Mouse (Mus musculus) CH12.LX (cell line): ENCODE data around the gene Taf12. TPM values are rescaled to one million over a fixed set of nuclear protein-coding genes. Genes with fewer than 3 reads are reported as not detected.
A peak's percentile ranks its signal among the peaks of the same experiment; 100 is the strongest.

Source experiments
- DNase-seq: peaks from one replicate; pipeline ENCODE4 v3.0.0-alpha.2; 2013; ENCODE audit errors: extremely low read depth
- H3K27ac ChIP-seq: 2 replicates; pipeline ENCODE4 v1.5.1; 2012; ENCODE audit warnings: low read depth, mild to moderate bottlenecking, control low read depth, moderate library complexity; ENCODE audit not compliant: insufficient read depth
- H3K27me3 ChIP-seq: replicated peaks from 2 replicates; pipeline ENCODE3; 2012; ENCODE audit warnings: inconsistent platforms
- H3K36me3 ChIP-seq, 2 experiments: replicated peaks in 1 of 2; 2 replicates each; pipeline versions ENCODE3 to v1.6.1; 2012; ENCODE audit warnings: inconsistent platforms in 1 of 2, low read length in 1 of 2, mild to moderate bottlenecking in 1 of 2, mixed read lengths in 1 of 2, moderate library complexity in 1 of 2; ENCODE audit not compliant: control insufficient read depth in 1 of 2, insufficient read depth in 1 of 2
- H3K4me1 ChIP-seq, 2 experiments: 2 replicates each; pipeline ENCODE4 v1.6.1; 2012; ENCODE audit warnings: inconsistent platforms in 1 of 2, moderate library complexity in 1 of 2; ENCODE audit not compliant: insufficient read depth in 2 of 2, control insufficient read depth in 1 of 2
- H3K4me2 ChIP-seq: 2 replicates; pipeline ENCODE4 v1.6.1; 2012; ENCODE audit warnings: low read depth, mild to moderate bottlenecking, control low read depth; ENCODE audit not compliant: poor library complexity, insufficient read depth, severe bottlenecking
- H3K4me3 ChIP-seq, 3 experiments: fragments of 150-350 bp in 1 of 3; sonication (generic) in 1 of 3; replicated peaks in 1 of 3; 2 replicates each; pipeline versions ENCODE3 to v1.5.1; 2011 to 2012; ENCODE audit warnings: low read depth in 2 of 3, low read length in 2 of 3, mild to moderate bottlenecking in 2 of 3, moderate library complexity in 2 of 3, control low read depth in 1 of 3, improper control_type of control experiment in 1 of 3, inconsistent platforms in 1 of 3, mixed read lengths in 1 of 3; ENCODE audit not compliant: poor library complexity in 1 of 3
- H3K79me2 ChIP-seq: replicated peaks from 2 replicates; pipeline ENCODE4 v1.6.1; 2012; ENCODE audit warnings: mild to moderate bottlenecking, moderate library complexity; ENCODE audit not compliant: control insufficient read depth, poor library complexity, insufficient read depth, severe bottlenecking; ENCODE audit errors: extremely low read depth
- H3K9ac ChIP-seq: 2 replicates; pipeline ENCODE4 v1.6.1; 2012; ENCODE audit warnings: low read depth, mild to moderate bottlenecking, control low read depth, moderate library complexity; ENCODE audit not compliant: insufficient read depth
- H3K9me3 ChIP-seq: replicated peaks from 2 replicates; pipeline ENCODE3; 2012; ENCODE audit warnings: low read length, inconsistent platforms, mixed read lengths
- BHLHE40 ChIP-seq: IDR thresholded peaks from 2 replicates; pipeline ENCODE4 v1.6.1; 2011; ENCODE audit warnings: mild to moderate bottlenecking, low read depth, low read length, improper control_type of control experiment
- CHD1 ChIP-seq: IDR thresholded peaks from 2 replicates; pipeline ENCODE4 v1.6.1; 2012; ENCODE audit warnings: low read depth, low read length, improper control_type of control experiment, inconsistent platforms
- E2F4 ChIP-seq: IDR thresholded peaks from 2 replicates; pipeline ENCODE4 v1.6.1; 2011; ENCODE audit warnings: low read depth, low read length, improper control_type of control experiment; ENCODE audit not compliant: insufficient replicate concordance
- ELF1 ChIP-seq: IDR thresholded peaks from 2 replicates; pipeline ENCODE4 v1.6.1; 2014; ENCODE audit warnings: low read depth, mild to moderate bottlenecking, inconsistent platforms, low read length, improper control_type of control experiment
- EP300 ChIP-seq: IDR thresholded peaks from 2 replicates; pipeline ENCODE4 v1.6.1; 2011; ENCODE audit warnings: low read length, improper control_type of control experiment
- GABPA ChIP-seq: IDR thresholded peaks from 2 replicates; pipeline ENCODE4 v1.6.1; 2012; ENCODE audit warnings: low read depth, low read length, improper control_type of control experiment, inconsistent platforms; ENCODE audit not compliant: insufficient replicate concordance
- HCFC1 ChIP-seq: IDR thresholded peaks from 2 replicates; pipeline ENCODE4 v1.6.1; 2012; ENCODE audit warnings: low read depth, mild to moderate bottlenecking, inconsistent platforms, low read length, improper control_type of control experiment
- IRF4 ChIP-seq: IDR thresholded peaks from 2 replicates; pipeline ENCODE4 v1.6.1; 2014; ENCODE audit warnings: low read depth, mild to moderate bottlenecking, inconsistent platforms, low read length, improper control_type of control experiment
- JUN ChIP-seq: IDR thresholded peaks from 2 replicates; pipeline ENCODE4 v1.6.1; 2011; ENCODE audit warnings: low read depth, mild to moderate bottlenecking, low read length, improper control_type of control experiment, moderate library complexity; ENCODE audit not compliant: insufficient read depth
- JUND ChIP-seq: conservative IDR thresholded peaks from 2 replicates; pipeline ENCODE4 v1.6.1; 2011; ENCODE audit warnings: low read depth, low read length, improper control_type of control experiment
- KAT2A ChIP-seq: IDR thresholded peaks from 2 replicates; pipeline ENCODE4 v1.6.1; 2012; ENCODE audit warnings: low read length, improper control_type of control experiment, inconsistent platforms; ENCODE audit not compliant: insufficient replicate concordance
- MAFK ChIP-seq: IDR thresholded peaks from 2 replicates; pipeline ENCODE4 v1.6.1; 2011; ENCODE audit warnings: low read length, improper control_type of control experiment; ENCODE audit not compliant: insufficient replicate concordance
- MAX ChIP-seq: IDR thresholded peaks from 2 replicates; pipeline ENCODE4 v1.6.1; 2011; ENCODE audit warnings: low read length, improper control_type of control experiment
- MAZ ChIP-seq: IDR thresholded peaks from 2 replicates; pipeline ENCODE4 v1.6.1; 2012; ENCODE audit warnings: low read depth, mild to moderate bottlenecking, inconsistent platforms, low read length, improper control_type of control experiment, moderate library complexity
- MEF2A ChIP-seq: IDR thresholded peaks from 2 replicates; pipeline ENCODE4 v1.6.1; 2014; ENCODE audit warnings: low read depth, mild to moderate bottlenecking, inconsistent platforms, low read length, improper control_type of control experiment, borderline replicate concordance
- MYC ChIP-seq: IDR thresholded peaks from 2 replicates; pipeline ENCODE4 v1.6.1; 2011; ENCODE audit warnings: low read depth, mild to moderate bottlenecking, improper control_type of control experiment, low read length
- NELFE ChIP-seq: IDR thresholded peaks from 2 replicates; pipeline ENCODE4 v1.6.1; 2011; ENCODE audit warnings: low read depth, low read length, improper control_type of control experiment
- NRF1 ChIP-seq: IDR thresholded peaks from 2 replicates; pipeline ENCODE4 v1.6.1; 2014; ENCODE audit warnings: low read depth, mild to moderate bottlenecking, inconsistent platforms, low read length, improper control_type of control experiment, moderate library complexity
- POLR2AphosphoS2 ChIP-seq: IDR thresholded peaks from 2 replicates; pipeline ENCODE4 v1.6.1; 2011; ENCODE audit warnings: low read depth, low read length, improper control_type of control experiment
- RCOR1 ChIP-seq: conservative IDR thresholded peaks from 2 replicates; pipeline ENCODE4 v1.6.1; 2012; ENCODE audit warnings: low read depth, mild to moderate bottlenecking, inconsistent platforms, low read length, improper control_type of control experiment
- UBTF ChIP-seq: IDR thresholded peaks from 2 replicates; pipeline ENCODE4 v1.6.1; 2012; ENCODE audit warnings: low read depth, mild to moderate bottlenecking, inconsistent platforms, low read length, improper control_type of control experiment, moderate library complexity
- USF1 ChIP-seq: IDR thresholded peaks from 2 replicates; pipeline ENCODE4 v1.6.1; 2014; ENCODE audit warnings: low read depth, mild to moderate bottlenecking, inconsistent platforms, low read length, improper control_type of control experiment
- USF2 ChIP-seq: conservative IDR thresholded peaks from 2 replicates; pipeline ENCODE4 v1.6.1; 2011; ENCODE audit warnings: low read depth, low read length, improper control_type of control experiment
- ZC3H11A ChIP-seq: IDR thresholded peaks from 2 replicates; pipeline ENCODE4 v1.6.1; 2012; ENCODE audit warnings: low read depth, mild to moderate bottlenecking, inconsistent platforms, low read length, improper control_type of control experiment
- ZMIZ1 ChIP-seq: IDR thresholded peaks from 2 replicates; pipeline ENCODE4 v1.6.1; 2012; ENCODE audit warnings: low read depth, mild to moderate bottlenecking, inconsistent platforms, low read length, improper control_type of control experiment
- ZNF384 ChIP-seq: IDR thresholded peaks from 2 replicates; pipeline ENCODE4 v1.6.1; 2012; ENCODE audit warnings: low read depth, low read length, improper control_type of control experiment, inconsistent platforms
- dilution Hi-C: fragments of 300-500 bp; cut with MboI; formaldehyde crosslinking; loops from 2 replicates; pipeline ENCODE4 v1.14.3; 2020; ENCODE audit warnings: low sequenced_read_pairs; ENCODE audit not compliant: extremely low pct_unique_long_range_greater_than_20kb, extremely low pct_ligation_motif_present
- in situ Hi-C: fragments of 300-500 bp; cut with MboI; formaldehyde crosslinking; loops from 3 replicates; pipeline ENCODE4 v1.14.3; 2019; ENCODE audit warnings: low sequenced_read_pairs, low pct_ligation_motif_present, low pct_unique_long_range_greater_than_20kb, mixed read lengths
- polyA plus RNA-seq: library from polyadenylated mRNA; unstranded; fragments of >175 nt; gene quantifications from 2 replicates; pipeline ENCODE4 v1.2.1, GENCODE M21; 2012; ENCODE audit warnings: low read depth; ENCODE audit not compliant: insufficient read length
- total RNA-seq, 2 experiments: library from RNA; depleted of rRNA; stranded (reverse); fragments of 300-350 nt in 1 of 2; fragments of >200 nt in 1 of 2; gene quantifications; 2 replicates each; pipeline ENCODE4 v1.2.3; 2012 to 2014

Taf12 gene
- total and polyA plus RNA-seq, 3 experiments, result 29.8 to 74.7 (median 47.8) TPM

DNA sequence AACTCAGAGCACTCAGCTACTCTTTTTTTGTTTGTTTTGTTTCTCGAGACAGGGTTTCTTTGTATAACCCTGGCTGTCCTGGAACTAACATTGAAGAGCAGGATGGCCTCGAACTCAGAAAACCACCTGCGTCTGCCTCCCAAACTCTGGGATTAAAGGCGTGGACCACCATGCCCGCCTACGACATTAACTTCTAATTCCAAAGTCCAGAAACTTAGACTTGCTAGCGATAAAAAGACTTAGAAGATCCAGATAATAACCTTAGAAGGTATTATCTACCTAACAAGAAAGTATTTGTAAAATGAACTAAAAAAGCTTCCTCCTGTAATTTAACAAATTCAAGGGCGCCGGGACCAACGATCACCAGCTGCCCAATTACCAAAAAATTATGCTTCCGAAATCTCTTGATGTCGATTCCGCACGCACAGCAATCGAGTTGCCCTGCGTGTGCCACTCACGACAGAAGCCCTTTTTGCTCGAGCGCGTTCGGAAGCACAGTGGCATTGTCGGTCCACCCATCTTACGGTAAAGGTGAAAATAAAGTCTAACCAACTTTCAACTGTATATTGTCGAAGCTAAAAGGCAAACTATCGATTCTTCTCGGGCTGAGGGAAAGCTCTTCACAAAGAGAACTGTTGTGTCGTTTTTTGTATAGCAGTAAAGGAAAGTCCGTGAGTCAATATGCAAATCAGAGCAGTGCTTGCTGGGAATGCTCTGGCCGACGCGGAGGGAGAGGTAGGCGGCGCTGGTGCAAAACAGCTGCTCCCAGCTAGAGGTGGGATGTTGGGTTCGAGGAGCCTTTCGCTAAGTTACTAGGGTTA is 4.2 kb upstream of the Taf12 start (continued):
- TF ChIP-seq MEF2A, result peak; percentile 89
- TF ChIP-seq, all 38 proteins: peak for 28

DNA sequence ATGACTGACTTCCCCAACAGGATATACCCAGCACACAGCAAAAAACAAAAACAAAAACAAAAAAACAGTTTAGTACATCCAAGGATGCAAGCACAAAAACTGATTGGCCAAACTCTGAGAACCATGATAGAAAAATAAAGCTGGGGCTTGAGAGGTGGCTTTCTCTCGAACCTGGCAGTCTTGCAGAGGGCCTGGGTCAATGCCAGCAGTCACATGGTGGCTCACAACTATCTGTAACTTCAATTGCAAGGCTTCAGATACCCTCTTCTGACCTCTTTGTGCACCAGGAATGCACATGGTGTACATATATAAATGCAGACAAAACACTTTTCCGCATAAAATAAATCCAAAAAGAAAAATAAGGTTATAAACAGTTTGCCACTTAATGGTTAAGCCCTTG is 1.0 kb upstream of the Taf12 start:
- dilution Hi-C loops, result no loop called here
- Histone ChIP-seq H3K4me2 (peak overlapping the region; percentile 97), H3K79me2 (peaks cover 12% of the 10 kb centered on the region), H3K9me3 (no peaks in the 10 kb centered on the region), H3K27me3 (no peaks in the 10 kb centered on the region), H3K4me3 (peak overlapping the region; percentile 31 to 91 (median 78)), H3K36me3 (peaks cover 3 to 9% of the 10 kb centered on the region in 2 experiments), H3K9ac (peak overlapping the region; percentile 99), H3K27ac (no peak overlapping the region), H3K4me1 (peaks cover 3 to 42% of the 10 kb centered on the region in 2 experiments; a peak in 3 of 4 replicates)
- DNase-seq, result no peak
- no peak for TF ChIP-seq JUND
- no peak for TF ChIP-seq ELF1
- TF ChIP-seq NELFE, result no peak
- no peak for TF ChIP-seq KAT2A
- TF ChIP-seq MAFK, result no peak
- no peak for TF ChIP-seq BHLHE40
- TF ChIP-seq IRF4, result no peak
- TF ChIP-seq NRF1, result no peak
- no peak for TF ChIP-seq POLR2AphosphoS2
- peak; percentile 74 for TF ChIP-seq MYC
- TF ChIP-seq RCOR1, result no peak
- TF ChIP-seq USF1, result 0 out of 2 replicates have a peak, but pooled peaks have one; percentile 6
- no peak for TF ChIP-seq UBTF
- TF ChIP-seq ZMIZ1, result peak; percentile 54; the same call in 1 of the 2 replicates
- TF ChIP-seq JUN, result no peak
- TF ChIP-seq MAZ, result no peak
- no peak for TF ChIP-seq E2F4
- TF ChIP-seq EP300, result no peak
- no peak for TF ChIP-seq GABPA
- peak; percentile 50; the same call in 1 of the 2 replicates for TF ChIP-seq MAX
- no peak for TF ChIP-seq ZC3H11A
- no peak for TF ChIP-seq USF2
- TF ChIP-seq CHD1, result no peak
- TF ChIP-seq ZNF384, result no peak
- TF ChIP-seq HCFC1, result no peak
- in situ Hi-C loops, result no loop called here
